ENCODE assay signal across 22 mouse cellular contexts in the genomic region with DNA sequence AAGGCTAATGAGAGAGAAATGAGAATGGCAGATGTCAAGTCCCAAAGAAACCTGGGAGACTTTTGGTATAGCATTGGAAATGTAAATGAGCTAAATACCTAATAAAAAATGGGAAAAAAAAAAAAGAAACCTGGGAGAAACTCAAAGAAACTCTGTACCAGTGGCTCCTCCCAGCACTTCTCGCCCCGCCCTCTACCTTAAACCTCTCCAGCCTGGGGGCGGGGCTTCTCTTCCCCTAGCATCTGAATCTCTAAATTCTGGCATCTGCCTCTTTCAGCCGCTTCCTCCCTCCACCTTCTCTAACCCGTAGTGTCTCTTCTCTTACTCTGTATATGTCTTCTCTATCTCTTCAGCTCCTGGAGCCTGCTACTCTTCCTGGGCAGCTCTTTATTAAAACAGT. TPM values are rescaled to one million over a fixed set of nuclear protein-coding genes. Genes with fewer than 3 reads are reported as not detected.
"Had no signal": no experiment of that assay in that cellular context is flagged by ENCODE, and none has a peak within 500 bp of the region (broad histone marks: within the 10 kb centered on the region; RNA-seq: fewer than 3 reads in every experiment).

No protein-coding gene starts in this region.

- H3K9me3 ChIP-seq: limb, embryonic 12.5 days; limb, embryonic 15.5 days; lung, embryonic 15.5 days; megakaryocyte, embryonic 14.5 days; midbrain, embryonic 12.5 days had no signal

- H3K4me2 ChIP-seq: limb, embryonic 12.5 days; limb, embryonic 15.5 days; lung, embryonic 15.5 days; midbrain, embryonic 12.5 days had no signal

- H3K27ac ChIP-seq: limb, embryonic 12.5 days; limb, embryonic 15.5 days; liver, embryonic 14.5 days; lung, embryonic 15.5 days; midbrain, embryonic 12.5 days; stomach, postnatal 0 days had no signal

- H3K27me3 ChIP-seq: limb, embryonic 12.5 days; limb, embryonic 15.5 days; lung, embryonic 15.5 days; midbrain, embryonic 12.5 days had no signal

- DNase-seq: kidney, adult 18-20 months; kidney, adult 9 months; kidney, postnatal 14 days; kidney, postnatal 4 days; left cerebral cortex, postnatal 4 days; lung, adult 18-20 months; lung, postnatal 10 days; lung, postnatal 36 days; right cerebral cortex, postnatal 4 days; thymus, adult 2 months; thymus, postnatal 25 days had no signal

- H3K4me3 ChIP-seq: limb, embryonic 12.5 days; limb, embryonic 15.5 days; lung, embryonic 15.5 days; megakaryocyte, embryonic 14.5 days; midbrain, embryonic 12.5 days had no signal

- H3K36me3 ChIP-seq: limb, embryonic 12.5 days; limb, embryonic 15.5 days; lung, embryonic 15.5 days; midbrain, embryonic 12.5 days had no signal

- H3K4me1 ChIP-seq: limb, embryonic 15.5 days; lung, embryonic 15.5 days; megakaryocyte, embryonic 14.5 days; midbrain, embryonic 12.5 days had no signal

- H3K9ac ChIP-seq: limb, embryonic 12.5 days; limb, embryonic 15.5 days; liver, embryonic 14.5 days; lung, embryonic 15.5 days; midbrain, embryonic 12.5 days had no signal

RNA-seq across cellular contexts. Expression of gene Gpr6, which starts 53.2 kb away (rescaled TPM):
- polyA plus RNA-seq: kidney, embryonic 16.5 days; limb, embryonic 12.5 days; limb, embryonic 15.5 days; liver, embryonic 14.5 days; lung, embryonic 15.5 days; neural tube, embryonic 11.5 days; stomach, embryonic 14.5 days; thymus, adult 2 months; urinary bladder, adult 2 months had no signal
